Mouse (Mus musculus): ENCODE measurements around the gene L3mbtl2.

- TF ChIP-seq CTCF (IDR thresholded peaks at IDR 0.05 in 2 of 3, conservative IDR thresholded peaks at IDR 0.05 in 1 of 3; ENCODE audit: control insufficient read depth in 1 of 3, insufficient read depth in 1 of 3, low read depth in 2 of 3, low read length in 3 of 3, poor library complexity in 1 of 3, severe bottlenecking in 1 of 3) (no peak), EP300 (IDR thresholded peaks at IDR 0.05; ENCODE audit: low read depth in 1 of 2, low read length in 2 of 2) (no peak), CHD1 (IDR thresholded peaks at IDR 0.05; ENCODE audit: low read depth, low read length) (no peak), MYB (IDR thresholded peaks at IDR 0.05; ENCODE audit: low read depth, low read length) (no peak), ZNF384 (IDR thresholded peaks at IDR 0.05; ENCODE audit: low read depth, low read length) (no peak), USF1 (IDR thresholded peaks at IDR 0.05; ENCODE audit: low read depth, low read length) (no peak), RCOR1 (IDR thresholded peaks at IDR 0.05; ENCODE audit: low read depth, low read length) (no peak), GABPA (IDR thresholded peaks at IDR 0.05; ENCODE audit: low read depth, low read length) (no peak), USF2 (IDR thresholded peaks at IDR 0.05; ENCODE audit: borderline replicate concordance in 1 of 2, insufficient read depth in 1 of 2, low read depth in 1 of 2, low read length in 2 of 2) (no peak)
Measured at GRCm38 (mm10) chr15:81698532-81698931, 34.8 kb downstream of the L3mbtl2 start.
